Mouse (Mus musculus) MEL-GATA-1-ER (cell line): ENCODE results near the gene Xrcc1.
"Not testable (repeated sequence)": the region's sequence is repeated elsewhere in the genome, so short reads cannot be mapped to it uniquely, and the experiment has no call there.

ENCODE experiments used
- DNase-seq: peaks from one replicate; pipeline ENCODE4 v3.0.0-alpha.2; 2012; ENCODE audit warnings: low read depth; ENCODE audit errors: extremely low read depth

The Xrcc1 gene

DNA sequence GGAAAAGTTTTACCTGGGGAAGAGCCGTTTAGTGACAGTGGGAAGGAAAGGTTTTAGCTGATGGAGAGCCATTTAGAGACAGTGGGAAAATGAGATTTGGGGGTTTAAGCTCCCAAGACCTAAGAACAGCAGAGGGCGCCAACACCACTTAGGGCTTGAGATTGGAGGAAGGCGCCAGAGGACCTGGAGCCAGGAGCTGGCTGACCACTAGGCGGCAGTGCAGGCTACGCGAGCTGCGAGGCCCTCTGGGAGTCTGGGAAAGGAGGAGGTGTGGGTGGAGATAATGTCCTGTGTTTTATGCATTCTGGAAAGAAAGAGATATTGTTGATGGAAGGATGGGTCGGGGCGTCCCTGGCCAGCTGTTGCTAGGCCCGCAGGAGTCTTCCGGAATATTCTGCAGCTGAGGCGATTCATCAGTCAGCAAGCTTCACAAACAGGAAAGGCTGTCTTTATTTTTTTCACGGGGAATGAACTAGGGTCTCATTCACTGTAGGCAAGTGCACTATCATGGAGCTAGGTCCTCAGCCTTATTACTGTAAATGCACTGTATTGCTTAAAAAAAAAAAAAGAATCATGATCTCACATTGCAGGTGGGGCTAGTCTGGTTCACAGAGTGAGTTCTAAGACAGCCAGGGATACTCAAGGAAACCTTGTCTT is 55.0 kb downstream of the Xrcc1 start:
- DNase-seq, result peak; percentile 76

DNA sequence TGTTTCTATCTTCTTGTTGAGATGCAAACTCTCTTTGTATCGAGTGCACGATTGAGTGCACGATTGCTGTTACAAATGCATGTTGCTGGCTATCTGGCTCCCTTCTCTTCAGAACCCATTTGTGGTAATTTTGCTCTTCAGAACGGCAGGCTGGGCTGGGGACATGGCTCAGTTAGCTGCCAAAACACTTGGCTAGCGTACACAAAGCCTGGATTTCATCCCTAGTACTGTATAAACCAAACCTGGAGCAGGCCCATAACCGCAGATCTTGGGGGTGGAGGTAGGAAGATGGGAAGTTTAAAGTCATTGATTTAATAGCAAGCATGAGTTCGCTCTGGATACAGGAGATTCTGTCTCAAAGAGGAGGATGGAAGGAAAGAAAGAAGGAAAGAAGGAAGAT is 59.5 kb downstream of the Xrcc1 start:
- no peak for DNase-seq

DNA sequence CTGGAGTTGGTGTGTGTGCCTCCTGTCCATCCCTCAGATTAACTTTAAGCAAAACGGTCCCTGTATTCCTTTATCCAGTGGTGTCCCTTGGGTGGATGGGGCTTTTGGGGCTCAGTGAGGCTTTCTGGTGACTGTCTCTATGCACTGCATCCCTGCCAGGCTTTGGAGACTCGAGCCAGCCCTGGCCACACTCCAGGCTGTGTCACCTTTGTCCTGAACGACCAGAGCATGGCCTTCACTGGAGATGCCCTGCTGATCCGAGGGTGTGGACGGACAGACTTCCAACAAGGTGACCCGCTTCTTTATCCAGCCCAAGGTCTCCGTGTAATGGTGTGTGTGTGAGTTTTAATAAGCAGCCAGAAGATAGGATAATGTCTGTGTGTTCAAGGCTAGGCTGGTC is 60.0 kb downstream of the Xrcc1 start:
- DNase-seq, result no peak

DNA sequence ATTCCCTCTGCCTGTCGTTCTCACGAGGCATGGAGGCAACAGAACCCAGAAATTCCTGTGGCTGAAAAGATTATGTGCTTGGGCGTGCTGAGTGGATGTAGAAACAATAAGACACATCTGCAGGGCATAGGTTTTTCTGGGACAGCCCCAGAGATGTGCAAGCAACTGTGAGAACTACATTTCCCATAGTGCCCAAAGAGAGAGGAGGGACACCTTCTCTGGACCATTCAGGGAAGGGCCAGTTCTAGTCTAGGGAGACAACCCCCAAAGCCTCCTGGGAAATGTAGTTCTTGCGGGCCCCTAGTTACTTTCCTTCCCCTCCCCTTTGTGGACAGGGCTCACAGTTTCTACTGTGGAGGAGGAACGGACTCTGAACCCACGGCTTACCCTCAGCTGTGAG is 61.9 kb downstream of the Xrcc1 start:
- no peak for DNase-seq

DNA sequence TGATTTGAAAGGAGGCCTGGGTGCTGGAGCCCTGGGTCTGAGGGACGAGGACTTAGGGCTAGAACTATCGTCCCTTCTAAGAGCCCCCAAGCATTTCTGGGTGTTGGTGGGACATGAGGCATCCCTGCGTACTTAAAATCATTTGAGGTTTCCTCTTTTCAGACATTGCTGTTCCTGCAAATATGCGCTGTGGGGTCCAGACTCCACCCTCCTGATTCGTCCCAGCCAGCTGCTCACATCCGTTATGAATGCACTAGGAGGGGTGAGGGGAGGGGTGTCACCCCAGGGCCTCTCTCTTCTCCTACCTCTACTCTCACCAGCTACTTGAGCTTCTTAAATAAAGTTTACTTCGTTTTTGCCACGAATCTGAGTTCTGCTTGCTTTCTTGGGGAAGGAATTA is 62.5 kb downstream of the Xrcc1 start:
- DNase-seq, result no peak

DNA sequence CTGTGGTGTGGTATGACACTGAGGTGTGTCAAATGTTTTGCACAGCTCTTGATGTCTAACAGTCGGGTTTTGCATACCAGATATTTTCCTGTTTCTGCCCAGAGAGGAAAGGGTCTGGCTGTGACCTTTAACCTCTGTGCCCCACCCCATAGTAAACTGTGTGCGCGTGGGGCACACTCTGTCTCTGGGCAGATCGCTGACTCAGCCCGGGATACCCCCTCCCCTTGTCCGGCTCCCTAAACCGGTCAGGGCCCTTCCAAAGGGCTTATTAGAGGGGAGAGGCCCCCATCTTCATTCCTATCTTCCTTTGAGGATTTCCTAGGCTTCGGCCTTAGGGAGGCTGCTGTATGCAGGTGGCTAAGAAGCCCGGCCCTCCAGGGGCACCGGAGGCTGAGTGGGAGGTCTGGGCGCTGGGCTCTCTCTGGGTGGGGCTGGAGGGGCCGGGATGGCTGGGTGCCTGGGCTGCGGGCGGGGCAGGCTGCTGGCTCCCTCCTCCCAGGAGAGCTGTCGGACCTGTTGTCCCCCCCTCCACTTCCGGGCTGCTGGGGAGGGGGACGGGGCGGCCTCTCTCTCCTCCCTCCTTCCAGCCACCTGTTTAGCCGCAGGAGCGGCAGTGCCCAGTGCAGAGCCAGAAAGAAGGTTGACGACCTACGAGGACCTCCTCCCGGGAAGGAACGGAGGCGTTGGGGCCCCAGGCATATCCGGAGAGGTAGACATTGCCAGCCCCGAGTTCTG is 64.2 kb downstream of the Xrcc1 start, which contains the start of gene Phldb3:
TSS of gene Phldb3 (plus strand) at position 620 of the 735 bp plus-strand sequence.
- no peak for DNase-seq

DNA sequence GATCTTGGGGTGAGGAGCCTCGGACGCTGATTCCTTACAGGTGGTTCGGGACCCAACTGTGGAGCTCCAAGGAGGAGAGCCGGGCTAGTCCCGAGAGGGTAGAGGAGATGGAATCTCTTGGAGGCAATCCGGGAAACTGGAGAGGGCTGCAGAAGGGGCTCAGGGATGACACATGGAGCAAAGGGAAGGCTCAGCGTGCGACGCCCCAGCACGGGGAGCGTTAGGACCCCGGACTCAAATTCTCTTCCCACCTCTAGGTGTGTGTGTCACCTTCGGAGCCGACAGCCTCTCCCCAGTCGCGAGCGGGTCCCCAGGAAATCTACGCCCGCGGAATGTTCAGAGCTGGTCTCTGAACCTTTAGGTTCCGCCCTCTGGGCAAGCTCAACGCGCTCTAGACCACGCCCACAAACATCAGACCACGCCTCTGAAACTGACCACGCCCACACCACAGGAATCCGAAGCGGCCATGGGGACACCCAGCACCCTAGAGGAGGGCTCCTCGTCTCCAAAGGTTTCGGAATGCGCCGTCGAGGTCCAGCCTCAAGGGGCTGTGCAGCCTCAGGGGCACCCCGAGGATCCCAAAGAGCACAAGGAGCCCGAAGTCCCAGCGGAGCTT is 64.9 kb downstream of the Xrcc1 start:
- DNase-seq, result peak; percentile 76

DNA sequence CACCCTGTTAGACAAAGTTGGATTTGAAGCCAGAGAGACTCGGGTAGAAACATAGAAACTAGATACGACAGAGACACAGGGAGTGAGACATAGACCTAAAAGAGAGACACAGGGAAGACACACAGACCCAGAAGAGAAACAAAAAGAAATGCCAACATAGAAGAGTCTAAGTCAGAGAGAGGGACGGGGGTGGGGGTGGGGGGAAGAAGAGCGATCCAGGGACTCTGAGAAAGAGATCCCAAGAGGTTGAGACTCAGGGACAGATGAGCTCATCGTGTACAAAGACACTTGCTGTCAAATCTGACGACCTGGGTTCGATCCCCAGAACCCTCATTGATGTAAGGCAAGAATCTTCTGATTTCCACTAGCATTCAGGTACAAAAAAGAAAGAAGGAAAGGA is 65.6 kb downstream of the Xrcc1 start:
- DNase-seq, result no peak

DNA sequence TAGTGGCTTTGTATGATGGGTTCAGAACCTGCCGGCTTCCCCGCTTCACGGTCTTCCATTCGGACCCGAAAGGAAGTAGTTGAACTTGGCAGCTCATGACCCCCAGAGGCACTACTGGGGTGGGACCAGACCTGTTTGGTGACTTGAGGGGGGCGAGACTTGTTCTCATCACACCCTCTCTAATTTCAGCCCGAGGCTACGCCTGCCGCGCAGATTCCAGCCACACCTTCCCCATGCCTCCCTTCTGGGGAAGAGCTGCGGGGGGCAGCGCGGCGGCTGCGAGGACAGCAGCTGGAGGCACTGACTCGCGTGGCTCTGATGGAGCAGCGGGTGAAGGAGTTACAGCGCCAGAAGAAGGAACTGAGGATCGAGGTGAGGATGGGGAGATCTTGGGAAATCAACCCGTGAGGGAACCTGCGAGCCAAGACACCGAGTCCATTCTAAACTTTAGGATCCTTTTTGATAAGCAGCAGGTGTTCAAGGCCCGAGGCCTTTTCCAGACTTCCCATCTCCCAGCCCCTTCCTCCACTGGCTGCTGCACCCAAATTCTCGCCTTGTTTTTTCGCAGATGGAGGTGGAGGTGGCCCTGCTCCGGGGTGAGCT is 66.3 kb downstream of the Xrcc1 start:
- DNase-seq, result no peak

DNA sequence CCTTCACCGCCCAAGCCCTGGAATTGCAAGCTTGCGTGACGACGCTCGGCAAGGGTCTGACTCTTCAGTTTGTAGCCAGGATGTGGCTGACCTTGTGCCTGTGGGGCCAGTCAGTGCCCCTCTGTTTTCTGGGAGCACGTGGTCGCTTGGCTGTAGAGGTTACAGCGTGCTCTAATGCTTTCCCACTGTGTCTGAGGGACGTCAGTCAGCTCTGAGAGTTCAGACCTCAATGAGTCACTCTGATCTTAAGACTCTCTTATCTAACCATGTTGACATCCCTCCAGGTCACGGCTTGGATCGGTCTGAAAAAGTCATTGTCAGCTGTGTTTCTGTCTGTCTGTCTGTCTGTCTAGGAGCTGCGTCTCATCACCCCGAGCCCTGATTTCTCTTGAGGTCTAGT is 68.7 kb downstream of the Xrcc1 start:
- DNase-seq, result no peak

DNA sequence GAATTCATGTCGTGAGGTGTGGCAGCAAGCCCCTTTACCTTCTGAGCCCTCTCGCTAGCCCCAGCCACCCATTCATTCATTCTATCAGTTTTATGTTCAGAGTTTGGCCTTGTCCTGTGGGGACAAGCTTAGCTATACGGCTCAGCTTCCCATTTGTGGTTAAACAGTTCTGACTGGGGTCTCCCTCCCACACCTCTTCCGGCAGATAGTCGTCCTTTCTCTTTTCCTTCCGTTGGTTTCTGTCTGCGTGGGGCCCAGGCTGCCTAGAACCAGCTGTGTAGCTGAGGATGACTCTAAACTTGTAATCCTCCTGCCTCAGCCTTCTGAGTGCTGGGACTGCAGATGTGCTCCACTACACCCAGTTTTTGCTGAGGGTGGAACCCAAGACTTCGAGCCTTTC is 71.7 kb downstream of the Xrcc1 start:
- DNase-seq, result peak; percentile 76

DNA sequence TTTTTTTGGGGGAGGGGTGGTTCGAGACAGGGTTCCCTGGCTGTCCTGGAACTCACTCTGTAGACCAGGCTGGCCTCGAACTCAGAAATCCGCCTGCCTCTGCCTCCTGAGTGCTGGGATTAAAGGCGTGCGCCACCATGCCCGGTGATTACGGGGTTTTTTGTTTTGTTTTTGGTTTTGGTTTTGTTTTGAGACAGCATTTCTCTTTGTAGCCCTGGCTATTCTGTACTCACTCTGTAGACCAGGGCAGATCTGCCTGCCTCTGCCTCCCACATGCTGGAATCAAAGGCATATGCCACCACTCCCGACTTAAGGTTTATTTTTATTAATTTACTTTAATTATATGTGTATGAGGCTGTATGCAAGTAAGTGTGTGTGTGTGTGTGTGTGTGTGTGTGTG is 72.3 kb downstream of the Xrcc1 start:
- not testable (repeated sequence) for DNase-seq

DNA sequence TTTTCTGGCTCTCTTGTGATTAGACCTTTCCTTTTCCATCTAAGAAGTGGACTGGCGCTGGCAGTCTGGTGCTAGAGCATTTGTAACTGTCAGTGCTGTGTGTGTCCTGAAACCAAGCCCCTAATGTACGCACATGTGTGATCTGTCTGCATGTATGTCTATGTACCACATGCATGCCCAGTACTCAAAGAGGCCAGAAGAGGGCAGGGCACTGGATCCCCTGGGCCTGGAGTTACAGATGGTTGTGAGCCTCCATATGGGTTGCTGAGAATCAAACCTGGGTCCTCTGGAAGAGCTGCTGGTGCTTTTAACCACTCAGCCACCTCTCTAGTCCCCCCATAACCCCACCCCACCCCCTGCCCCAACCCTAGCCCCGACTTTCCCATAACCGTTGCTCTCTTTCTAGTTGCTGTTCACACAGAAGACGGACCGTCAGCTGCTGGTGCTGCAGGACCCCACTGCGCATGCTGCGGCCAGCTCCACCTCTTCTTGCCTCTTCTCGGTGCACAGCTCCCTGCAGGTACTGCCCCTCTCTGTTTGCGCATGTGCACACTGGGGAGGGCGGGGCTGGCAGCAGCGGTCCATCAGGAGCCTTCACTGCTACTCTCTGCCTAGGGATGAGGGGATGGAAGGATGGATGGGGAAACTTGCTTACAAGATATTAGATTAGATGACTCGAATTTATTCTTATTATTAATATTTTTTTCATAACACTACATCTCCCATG is 73.7 kb downstream of the Xrcc1 start:
- no peak for DNase-seq

DNA sequence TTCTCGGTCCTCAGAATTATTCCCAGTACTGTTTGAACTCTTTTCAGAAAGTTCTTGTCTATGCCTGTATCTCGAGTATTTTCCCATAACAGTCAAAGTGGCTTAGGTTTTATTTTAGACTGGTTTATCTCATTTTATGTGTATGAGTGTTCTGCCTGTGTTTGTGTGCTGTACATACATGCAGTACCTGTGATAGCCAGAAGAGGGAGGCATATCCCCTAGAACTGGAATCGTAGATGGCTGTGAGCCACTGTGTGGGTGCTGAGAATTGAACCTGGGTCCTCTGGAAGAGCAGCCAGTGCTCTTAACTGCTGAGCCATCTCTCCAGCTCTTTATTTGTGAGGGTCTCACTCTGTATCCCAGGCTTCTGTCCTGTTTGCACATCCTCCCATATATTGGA is 75.1 kb downstream of the Xrcc1 start:
- DNase-seq, result no peak

DNA sequence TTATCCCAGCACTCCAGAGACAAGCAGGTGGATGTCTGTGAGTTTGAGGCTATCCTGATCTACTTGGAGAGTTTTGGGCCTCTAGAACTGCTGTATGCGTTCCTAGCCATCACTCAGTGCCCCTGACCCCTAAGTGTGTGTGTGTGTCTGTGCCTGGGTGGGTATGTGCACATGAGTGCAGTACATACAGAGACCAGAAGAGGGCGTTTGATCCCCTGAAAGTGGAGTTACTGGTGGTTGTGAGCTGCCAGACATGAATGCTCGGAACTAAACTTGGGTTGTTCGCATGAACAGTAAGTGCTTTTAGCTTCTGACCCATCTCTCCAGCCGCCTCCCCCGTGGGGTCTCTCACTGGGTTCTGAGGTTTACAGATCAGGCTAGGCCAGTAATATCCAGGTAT is 76.9 kb downstream of the Xrcc1 start:
- DNase-seq, result no peak
